In the genomic region with DNA sequence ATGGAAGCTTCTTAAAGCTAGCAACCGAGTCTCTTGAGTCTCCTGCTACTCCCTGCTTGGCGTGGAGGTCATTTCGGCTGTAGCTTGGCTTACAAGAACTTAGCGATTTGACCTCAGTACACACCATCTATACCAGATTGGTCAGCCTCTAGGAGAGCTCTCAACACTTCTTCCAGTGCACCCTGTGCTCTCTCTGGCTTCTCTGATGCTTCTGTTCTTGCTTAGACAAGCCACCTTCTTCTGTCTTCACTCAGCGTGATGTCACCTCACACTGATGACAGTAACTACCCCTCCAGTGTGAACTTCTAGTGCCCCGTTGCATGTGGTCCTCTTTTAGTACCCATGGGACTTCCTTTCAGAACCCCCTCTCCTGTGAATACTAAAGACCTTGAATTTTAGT, we compare ENCODE assay signal across 17 mouse cellular contexts.
DNase-seq lines count a peak whose midpoint lies in the region; ATAC-seq and TF ChIP-seq lines count a peak whose summit lies in the region.
"Had no signal": no experiment of that assay in that cellular context is flagged by ENCODE, and none has a peak within 500 bp of the region (broad histone marks: within the 10 kb centered on the region; RNA-seq: fewer than 3 reads in every experiment).

No protein-coding gene starts in this region.

- WGBS in heart, embryonic 11.5 days (ENCODE audit: insufficient replicate concordance) = 52% methylated on average over 6 of the region's 6 CpGs
- 81% methylated on average over 6 of the region's 6 CpGs for WGBS in hindbrain, embryonic 14.5 days
- 90% methylated on average over 6 of the region's 6 CpGs for WGBS in hindbrain, embryonic 10.5 days
- WGBS in forebrain, embryonic 16.5 days = 67% methylated on average over 6 of the region's 6 CpGs

- no peak for TF ChIP-seq EP300 in MEL (IDR thresholded peaks at IDR 0.05; ENCODE audit: low read depth in 1 of 2, low read length in 2 of 2)

- H3K9ac ChIP-seq in heart, embryonic 11.5 days (ENCODE audit: low read depth, low read length) = no peak overlapping the region
- no peak overlapping the region for H3K9ac ChIP-seq in hindbrain, embryonic 14.5 days
- peak overlapping the region; percentile 62 for H3K9ac ChIP-seq in MEL (ENCODE audit: control insufficient read depth, low read depth, low read length, poor library complexity, severe bottlenecking)
- no peak overlapping the region for H3K9ac ChIP-seq in forebrain, embryonic 16.5 days (replicated peaks; ENCODE audit: low read depth, low read length)
- H3K9ac ChIP-seq: limb, embryonic 12.5 days had no signal

- no peak for TF ChIP-seq CTCF in MEL (IDR thresholded peaks at IDR 0.05 in 2 of 3, conservative IDR thresholded peaks at IDR 0.05 in 1 of 3; ENCODE audit: control insufficient read depth in 1 of 3, insufficient read depth in 1 of 3, low read depth in 2 of 3, low read length in 3 of 3, poor library complexity in 1 of 3, severe bottlenecking in 1 of 3)

- H3K4me2 ChIP-seq in heart, embryonic 11.5 days = peak overlapping the region; percentile 39
- H3K4me2 ChIP-seq in hindbrain, embryonic 14.5 days (replicated peaks) = no peak overlapping the region
- H3K4me2 ChIP-seq in forebrain, embryonic 16.5 days (ENCODE audit: low read length) = peak overlapping the region; percentile 32
- H3K4me2 ChIP-seq: limb, embryonic 12.5 days had no signal

- H3K79me2 ChIP-seq in MEL (ENCODE audit: control insufficient read depth, insufficient read depth, low read length, poor library complexity) = no peaks in the 10 kb centered on the region; the same call in 1 of the 2 replicates

- no peaks in the 10 kb centered on the region for H3K4me1 ChIP-seq in heart, embryonic 11.5 days (ENCODE audit: control insufficient read depth, insufficient read depth, low read length)
- peaks cover 13% of the 10 kb centered on the region for H3K4me1 ChIP-seq in hindbrain, embryonic 14.5 days (replicated peaks; ENCODE audit: control insufficient read depth, insufficient read depth, low read length)
- H3K4me1 ChIP-seq in hindbrain, embryonic 10.5 days (replicated peaks) = peaks cover 22% of the 10 kb centered on the region
- peaks cover 6 to 12% of the 10 kb centered on the region in 2 experiments for H3K4me1 ChIP-seq in MEL (ENCODE audit: control insufficient read depth in 1 of 2, insufficient read depth in 2 of 2, low read length in 2 of 2)
- peaks cover 31% of the 10 kb centered on the region for H3K4me1 ChIP-seq in forebrain, embryonic 16.5 days (replicated peaks; ENCODE audit: control insufficient read depth, insufficient read depth, low read length)
- H3K4me1 ChIP-seq: limb, embryonic 12.5 days had no signal

- no peaks in the 10 kb centered on the region for H3K9me3 ChIP-seq in heart, embryonic 11.5 days (replicated peaks; ENCODE audit: control insufficient read depth, low read length)
- no peaks in the 10 kb centered on the region for H3K9me3 ChIP-seq in hindbrain, embryonic 14.5 days (ENCODE audit: control insufficient read depth, low read length)
- no peaks in the 10 kb centered on the region for H3K9me3 ChIP-seq in hindbrain, embryonic 10.5 days
- H3K9me3 ChIP-seq in MEL (replicated peaks; ENCODE audit: insufficient read depth, low read length) = no peaks in the 10 kb centered on the region
- no peaks in the 10 kb centered on the region for H3K9me3 ChIP-seq in forebrain, embryonic 16.5 days (ENCODE audit: control insufficient read depth, low read length)
- H3K9me3 ChIP-seq: limb, embryonic 12.5 days; midbrain, embryonic 10.5 days had no signal

- H3K27me3 ChIP-seq in heart, embryonic 11.5 days (ENCODE audit: control insufficient read depth, insufficient read depth, low read length) = no peaks in the 10 kb centered on the region
- H3K27me3 ChIP-seq in hindbrain, embryonic 14.5 days (ENCODE audit: control insufficient read depth, insufficient read depth, low read length) = no peaks in the 10 kb centered on the region
- H3K27me3 ChIP-seq in hindbrain, embryonic 10.5 days (ENCODE audit: insufficient read depth, poor library complexity, severe bottlenecking) = no peaks in the 10 kb centered on the region
- no peaks in the 10 kb centered on the region for H3K27me3 ChIP-seq in MEL (ENCODE audit: control insufficient read depth in 1 of 2, insufficient read depth in 2 of 2, low read length in 2 of 2)
- no peaks in the 10 kb centered on the region for H3K27me3 ChIP-seq in forebrain, embryonic 16.5 days (replicated peaks; ENCODE audit: control insufficient read depth, insufficient read depth, low read length)
- H3K27me3 ChIP-seq: limb, embryonic 12.5 days had no signal

- H3K36me3 ChIP-seq in heart, embryonic 11.5 days (ENCODE audit: control insufficient read depth, insufficient read depth, low read length) = no peaks in the 10 kb centered on the region
- H3K36me3 ChIP-seq in hindbrain, embryonic 14.5 days (replicated peaks; ENCODE audit: control insufficient read depth, insufficient read depth) = no peaks in the 10 kb centered on the region
- H3K36me3 ChIP-seq in hindbrain, embryonic 10.5 days = no peaks in the 10 kb centered on the region
- peaks cover 0 to 7% of the 10 kb centered on the region in 2 experiments; a peak in 2 of 4 replicates for H3K36me3 ChIP-seq in MEL (ENCODE audit: control insufficient read depth in 1 of 2, insufficient read depth in 2 of 2, low read length in 2 of 2)
- H3K36me3 ChIP-seq in forebrain, embryonic 16.5 days (ENCODE audit: control insufficient read depth, insufficient read depth) = no peaks in the 10 kb centered on the region
- H3K36me3 ChIP-seq: limb, embryonic 12.5 days; midbrain, embryonic 10.5 days had no signal

- no peak for TF ChIP-seq POLR2A in MEL (IDR thresholded peaks at IDR 0.05; ENCODE audit: control insufficient read depth in 1 of 2, insufficient read depth in 1 of 2, low read depth in 1 of 2, low read length in 2 of 2, poor library complexity in 1 of 2)

- no peak for TF ChIP-seq RAD21 in MEL (IDR thresholded peaks at IDR 0.05; ENCODE audit: low read depth, low read length)

- no peak overlapping the region for H3K27ac ChIP-seq in heart, embryonic 11.5 days (ENCODE audit: low read depth, low read length)
- peak overlapping the region; percentile 28 for H3K27ac ChIP-seq in hindbrain, embryonic 14.5 days
- no peak overlapping the region for H3K27ac ChIP-seq in hindbrain, embryonic 10.5 days
- peak overlapping the region; percentile 42 for H3K27ac ChIP-seq in MEL (ENCODE audit: control insufficient read depth, low read depth, low read length)
- H3K27ac ChIP-seq in forebrain, embryonic 16.5 days (ENCODE audit: low read length) = 0 out of 2 replicates have a peak overlapping the region, but pooled peaks have one; percentile 6
- H3K27ac ChIP-seq: limb, embryonic 12.5 days; midbrain, embryonic 10.5 days had no signal

- H3K4me3 ChIP-seq in heart, embryonic 11.5 days (ENCODE audit: low read depth, low read length) = no peak overlapping the region
- H3K4me3 ChIP-seq in hindbrain, embryonic 14.5 days (replicated peaks; ENCODE audit: low read length) = no peak overlapping the region
- H3K4me3 ChIP-seq in hindbrain, embryonic 10.5 days = no peak overlapping the region
- peak overlapping the region; percentile 60 to 61 for H3K4me3 ChIP-seq in MEL (ENCODE audit: control insufficient read depth in 1 of 2, insufficient read depth in 1 of 2, low read depth in 2 of 2, low read length in 2 of 2)
- peak overlapping the region; percentile 9; the same call in 1 of the 2 replicates for H3K4me3 ChIP-seq in forebrain, embryonic 16.5 days (replicated peaks; ENCODE audit: low read length)
- H3K4me3 ChIP-seq: limb, embryonic 12.5 days; midbrain, embryonic 10.5 days had no signal

- peak; percentile 68 for ATAC-seq in heart, embryonic 11.5 days (replicated peaks; ENCODE audit: insufficient number of reproducible peaks, low FRiP score, low TSS enrichment)
- no peak for ATAC-seq in hindbrain, embryonic 14.5 days (ENCODE audit: low FRiP score)
- no peak for ATAC-seq in forebrain, embryonic 16.5 days
- ATAC-seq: inflammation-experienced regulatory T-cells, adult 6 months had no signal

- no peak for DNase-seq in heart, adult 8-10 months (ENCODE audit: low spot score)
- no peak for DNase-seq in hindbrain, embryonic 14.5 days (ENCODE audit: low spot score)
- no peak for DNase-seq in hindbrain, embryonic 10.5 days (ENCODE audit: low spot score)
- DNase-seq in MEL (ENCODE audit: low read depth, low spot score) = peak; percentile 72
- DNase-seq in cerebellum, postnatal 14 days = no peak
- DNase-seq in urinary bladder, postnatal 25 days (ENCODE audit: low spot score) = no peak
- DNase-seq: cerebellum, adult 9-11 months; kidney, adult 8-10 months; kidney, postnatal 25 days; lung, adult 18-20 months; right cerebral cortex, postnatal 25 days; thymus, postnatal 14 days had no signal

TF ChIP-seq in MEL, 35 proteins besides CTCF, POLR2A, EP300 and RAD21:
- TF ChIP-seq MAZ (IDR thresholded peaks at IDR 0.05; ENCODE audit: low read depth, low read length) = no peak
- TF ChIP-seq SIN3A (IDR thresholded peaks at IDR 0.05; ENCODE audit: low read length) = no peak; the same call in 1 of the 2 replicates
- no peak for TF ChIP-seq ETS1 (IDR thresholded peaks at IDR 0.05; ENCODE audit: low read depth, low read length)
- no peak for TF ChIP-seq MAX (IDR thresholded peaks at IDR 0.05; ENCODE audit: low read length)
- peak; percentile 38; the same call in 1 of the 2 replicates for TF ChIP-seq MXI1 (IDR thresholded peaks at IDR 0.05; ENCODE audit: low read depth, low read length)
- TF ChIP-seq NELFE (IDR thresholded peaks at IDR 0.05; ENCODE audit: low read depth, low read length) = 0 out of 2 replicates have a peak, but pooled peaks have one; percentile 5

Comparison
In these comparisons a context has a peak if more than half of its experiments do, and no peak if none do; other contexts are left out.
1. H3K27ac ChIP-seq: peak in hindbrain, embryonic 14.5 days (single experiment), MEL (single experiment) and forebrain, embryonic 16.5 days (single experiment); none in heart, embryonic 11.5 days (single experiment) and hindbrain, embryonic 10.5 days (single experiment).
2. H3K4me3 ChIP-seq: peak in MEL (2 of 2) and forebrain, embryonic 16.5 days (single experiment); none in heart, embryonic 11.5 days (single experiment), hindbrain, embryonic 14.5 days (single experiment) and hindbrain, embryonic 10.5 days (single experiment).